Mouse (Mus musculus) lung, postnatal 36 days (tissue): ENCODE data around the gene Ptprt.

Experiments used
- DNase-seq: peaks from one replicate; pipeline ENCODE4 v3.0.0; 2022; ENCODE audit warnings: mixed read lengths

The Ptprt gene

DNA sequence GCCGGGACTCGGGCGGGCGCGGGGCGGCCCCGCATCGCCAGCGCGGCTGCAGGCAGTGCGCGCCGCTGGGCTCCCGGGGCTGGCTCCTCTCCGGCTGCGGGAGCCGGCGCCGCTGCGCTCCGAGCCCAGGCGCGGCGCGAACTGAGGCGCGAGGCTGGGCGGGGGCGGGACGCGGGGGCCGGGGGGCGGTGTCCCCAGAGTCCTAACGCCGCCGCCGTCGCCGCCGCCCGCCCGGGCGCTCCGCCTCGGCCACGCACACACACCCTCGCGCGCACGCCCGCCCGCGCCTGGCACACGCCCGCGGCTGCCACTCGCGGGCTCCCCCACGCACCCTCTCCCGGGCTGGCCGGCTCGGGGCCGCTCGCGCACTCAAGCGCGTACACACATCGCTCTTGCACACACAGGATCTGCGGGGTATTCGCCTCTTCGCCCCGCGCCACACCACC, at the start of gene Ptprt:
Gene Ptprt (minus strand): TSS at position 207 of the 446 bp plus-strand sequence.
- no peak for DNase-seq

DNA sequence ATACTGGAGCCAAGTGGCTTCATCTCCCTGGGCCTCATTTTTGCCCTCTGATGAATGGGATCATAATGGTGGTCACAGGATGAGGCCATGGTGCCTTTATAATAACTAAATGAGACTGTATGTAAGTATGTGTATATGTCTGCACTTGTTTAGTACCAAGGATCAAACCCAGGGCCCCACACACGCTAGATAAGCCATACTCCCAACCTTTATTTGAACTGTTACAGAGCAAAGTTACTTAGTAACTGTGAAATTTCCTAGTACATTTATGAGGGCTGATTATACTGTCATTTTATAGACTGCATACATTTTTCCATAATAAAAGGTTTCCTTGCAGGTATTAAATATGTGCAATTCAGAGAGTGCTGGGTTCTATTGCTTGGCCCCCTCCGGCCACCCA, 49.5 kb upstream of the Ptprt start:
- no peak for DNase-seq

DNA sequence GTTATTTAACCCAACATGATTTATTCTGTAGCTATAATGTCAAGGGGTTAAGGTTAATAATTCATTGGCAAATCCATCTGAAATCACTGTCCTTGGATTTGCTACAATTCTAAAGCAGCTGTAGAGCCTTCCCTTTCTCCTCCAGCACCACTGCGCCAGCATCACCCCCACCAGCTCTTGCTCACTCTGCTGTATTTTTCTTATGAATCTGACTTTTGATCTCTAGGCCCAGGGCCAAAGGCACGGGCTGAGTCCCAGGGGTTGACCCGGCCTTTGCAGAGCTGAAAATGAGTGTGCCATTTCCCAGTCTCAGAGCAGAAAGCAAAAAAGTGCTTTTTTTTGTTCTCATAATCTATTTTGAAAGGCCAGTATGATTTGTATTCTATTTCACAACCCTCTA, 38.7 kb upstream of the Ptprt start:
- peak; percentile 9 for DNase-seq

DNA sequence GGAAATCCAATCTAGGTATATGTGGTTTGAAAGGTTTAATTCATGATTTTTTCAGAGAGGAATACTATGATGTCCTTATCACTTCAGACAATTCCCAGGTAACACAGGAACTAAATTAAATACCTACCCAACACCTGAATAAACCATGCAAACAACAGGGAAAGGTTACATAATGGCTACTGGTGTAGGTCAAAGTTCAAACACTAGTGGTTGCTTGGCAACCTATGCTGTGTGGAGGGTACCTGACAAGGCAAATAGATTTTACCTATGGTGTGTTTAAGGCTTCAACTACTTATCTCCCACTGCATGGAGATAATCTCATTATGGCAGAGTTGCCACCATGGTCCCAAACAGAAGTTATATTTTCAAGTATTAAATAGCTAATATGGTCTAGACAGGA, 38.1 kb upstream of the Ptprt start:
- DNase-seq = no peak

DNA sequence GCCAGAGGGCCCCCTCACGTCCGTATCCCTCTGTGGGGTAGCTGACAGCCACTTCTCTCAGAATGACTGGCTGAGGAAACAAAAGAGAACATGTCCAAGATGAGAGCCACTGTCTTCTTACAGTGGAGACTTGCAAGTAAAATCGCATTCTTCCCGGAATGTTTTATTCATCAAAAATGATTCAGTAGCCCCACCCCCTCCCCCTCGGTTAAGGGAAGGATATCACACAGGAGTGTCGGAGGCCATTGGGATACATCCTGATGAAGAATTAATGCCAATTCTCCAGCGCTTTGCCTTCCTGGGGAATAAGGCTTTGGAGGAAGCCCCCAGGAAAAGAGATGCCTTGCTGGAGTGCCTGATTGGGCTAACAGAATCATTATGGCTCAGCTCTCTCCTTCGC, 37.1 kb upstream of the Ptprt start:
- DNase-seq = no peak

DNA sequence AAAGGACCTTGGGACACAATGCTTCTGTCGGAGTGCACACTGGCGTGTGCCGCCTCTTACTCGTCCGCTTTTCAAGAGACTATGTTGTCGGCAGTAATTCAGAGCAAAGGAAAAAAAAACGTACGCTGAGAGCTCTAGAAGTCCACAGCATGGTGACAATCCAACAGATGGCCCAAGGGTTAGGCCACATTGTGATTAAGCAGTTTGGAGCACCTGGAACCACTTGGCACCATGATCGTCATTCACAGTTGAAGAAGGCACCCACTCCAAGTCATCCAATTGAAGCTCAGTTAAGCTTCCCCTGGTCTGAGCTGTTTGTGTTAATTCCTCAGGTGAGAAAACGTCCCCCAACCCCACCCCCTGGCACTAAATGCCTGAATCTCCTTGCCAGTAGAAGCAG, 36.2 kb upstream of the Ptprt start:
- DNase-seq = no peak

DNA sequence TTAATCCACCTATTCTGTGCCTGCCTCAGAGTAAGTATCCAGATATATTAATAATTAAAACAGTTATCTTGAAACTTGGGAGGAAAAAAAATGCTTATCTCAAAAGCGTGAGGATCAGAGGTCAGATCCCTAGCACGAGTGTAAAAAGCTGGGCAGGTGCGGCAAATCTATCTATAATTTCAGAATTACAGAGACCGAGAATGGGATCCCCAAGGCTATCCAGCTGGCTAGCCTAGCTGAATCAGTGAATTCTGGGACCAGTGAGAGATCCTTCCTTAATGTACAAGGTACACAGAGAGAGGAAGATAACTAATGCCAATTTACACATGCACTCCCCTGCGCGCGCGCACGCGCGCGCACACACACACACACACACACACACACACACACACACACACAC, 31.2 kb upstream of the Ptprt start:
- no peak for DNase-seq

DNA sequence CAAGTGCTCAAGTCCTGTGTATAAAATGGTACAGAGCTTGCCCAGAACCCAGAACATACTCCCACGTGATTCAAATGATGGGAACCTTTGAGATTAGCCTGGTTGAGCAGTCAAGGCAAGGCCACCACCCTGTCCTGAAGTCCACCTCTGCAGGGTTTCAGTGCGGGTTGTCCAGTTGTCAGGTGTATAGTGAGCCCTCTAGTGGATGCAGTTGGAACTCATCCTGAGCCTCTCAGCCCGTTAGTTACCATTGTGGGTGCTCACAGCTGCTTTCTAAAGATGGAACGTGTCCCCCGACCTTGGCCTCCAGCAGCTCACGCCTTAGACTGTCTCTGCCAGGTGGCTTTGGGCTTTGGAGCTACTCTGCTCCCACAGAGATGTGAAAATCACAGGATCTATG, 21.7 kb upstream of the Ptprt start:
- peak; percentile 54 for DNase-seq

DNA sequence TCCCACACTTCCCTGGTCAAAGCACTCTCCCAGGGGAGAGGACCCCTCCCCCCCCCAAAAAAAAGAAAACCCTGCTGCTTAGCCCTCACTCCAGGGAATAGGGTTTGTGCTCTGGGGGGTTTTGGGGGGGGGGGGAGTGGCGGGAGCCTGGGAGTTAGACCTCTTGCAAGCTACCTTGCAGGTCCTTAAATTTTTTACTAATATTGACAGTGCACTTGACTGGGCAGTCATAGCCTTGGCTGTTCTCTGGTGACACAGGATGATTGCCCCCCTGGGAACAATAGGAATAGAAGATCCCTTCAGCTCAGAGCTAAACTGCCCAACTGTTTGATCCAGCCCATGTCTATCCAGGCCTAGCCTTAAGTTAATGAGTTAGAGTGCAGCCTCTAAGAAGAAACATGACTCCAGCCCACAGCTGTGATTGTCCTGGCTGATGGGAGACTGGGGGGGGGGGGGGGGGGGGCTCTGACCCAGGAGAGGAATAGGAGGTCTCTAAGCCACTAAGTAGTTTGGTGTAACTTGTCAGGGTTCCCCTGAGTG, 1.6 kb upstream of the Ptprt start:
- no peak for DNase-seq

DNA sequence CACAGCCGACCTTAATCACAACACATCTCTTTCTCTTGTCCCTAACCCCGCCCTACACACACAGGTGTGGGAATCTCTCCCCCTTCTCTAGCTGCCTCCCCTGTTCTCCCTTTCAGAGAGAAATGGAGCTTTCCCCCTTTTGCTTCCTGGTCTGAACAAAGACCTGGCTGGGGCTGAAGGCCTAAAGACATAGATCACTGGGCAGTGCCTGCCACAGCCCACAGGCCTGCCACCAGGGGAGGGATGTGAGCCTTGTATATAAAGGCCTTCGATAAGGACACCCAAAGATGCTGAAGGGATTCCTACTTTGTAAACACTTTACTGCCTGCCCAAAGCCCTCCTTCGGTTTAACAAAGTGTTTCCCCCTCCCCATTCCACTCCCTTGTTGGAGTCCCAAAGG, 786 bp upstream of the Ptprt start:
- DNase-seq = no peak

DNA sequence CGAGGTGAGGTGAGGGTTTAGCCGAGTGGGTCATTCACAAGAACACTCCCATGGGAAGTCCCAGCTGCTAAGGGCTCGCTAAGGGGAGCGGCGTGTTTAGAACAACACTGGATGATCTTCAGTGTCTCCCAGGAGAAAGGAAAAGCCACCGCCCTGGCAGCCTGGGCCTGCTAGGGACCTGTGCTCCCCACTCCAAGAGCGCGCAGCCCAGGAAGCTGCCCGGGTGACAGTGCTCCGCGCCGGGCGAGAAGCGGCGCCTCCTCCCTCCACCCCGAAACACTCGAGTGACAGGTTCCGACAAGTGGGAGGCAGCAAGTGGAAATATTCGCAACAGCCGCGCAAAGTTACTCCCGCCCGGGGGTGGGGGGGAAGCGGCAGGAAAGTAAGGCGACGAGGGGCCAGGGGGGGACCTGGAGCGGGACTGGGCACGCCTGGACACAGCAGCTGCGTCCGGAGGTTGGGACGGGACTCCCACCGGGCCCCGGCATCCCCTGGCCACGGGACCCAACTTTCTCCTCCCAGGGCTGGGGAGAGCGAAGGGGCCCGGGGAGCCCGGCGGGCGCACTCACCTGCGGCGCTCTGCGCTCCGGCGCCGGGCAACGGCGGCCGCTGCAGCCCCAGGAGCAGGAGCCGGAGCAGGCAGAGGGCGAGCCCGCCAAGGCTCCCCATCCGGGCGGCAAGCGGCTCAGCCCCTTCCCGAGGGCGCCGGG, 561 bp downstream of the Ptprt start:
- DNase-seq = no peak

DNA sequence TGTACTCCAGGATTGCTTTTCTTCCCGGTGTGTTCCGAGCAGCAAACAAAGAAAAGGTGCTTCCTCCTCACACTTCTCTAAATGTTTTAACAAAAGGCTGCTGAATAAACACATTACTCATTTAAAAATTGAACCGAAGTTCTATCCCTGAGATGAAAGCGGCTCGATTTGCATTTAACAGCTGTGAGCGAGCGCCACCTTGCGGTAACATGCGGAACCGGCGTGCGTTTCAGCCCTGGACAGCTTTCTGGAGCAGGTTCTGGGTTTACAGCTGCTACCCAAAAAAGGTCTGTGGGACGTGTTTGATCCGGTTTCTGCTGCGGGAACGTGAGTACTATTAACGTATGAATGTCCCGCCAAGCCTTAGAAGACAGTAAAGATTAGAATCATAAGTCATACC, 1.9 kb downstream of the Ptprt start:
- DNase-seq = peak; percentile 85

DNA sequence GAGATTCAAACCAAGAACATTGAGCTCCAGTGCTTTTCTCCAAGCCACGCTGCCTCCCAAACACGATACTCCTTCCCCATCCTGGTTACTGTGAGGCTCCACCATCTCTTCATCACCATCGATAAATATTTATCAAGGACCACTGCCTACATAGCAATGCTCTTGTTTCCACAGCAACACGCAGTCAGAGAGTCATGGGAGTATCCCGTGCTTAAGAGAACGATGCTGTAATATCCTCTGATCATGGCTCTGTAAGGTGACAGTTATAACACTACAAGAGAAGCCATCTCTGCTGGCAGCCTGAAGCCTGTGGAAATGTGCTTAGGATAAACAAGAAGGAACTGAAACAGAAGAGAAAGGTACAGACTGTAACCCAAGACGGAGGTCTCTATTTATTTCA, 3.4 kb downstream of the Ptprt start:
- DNase-seq = no peak

DNA sequence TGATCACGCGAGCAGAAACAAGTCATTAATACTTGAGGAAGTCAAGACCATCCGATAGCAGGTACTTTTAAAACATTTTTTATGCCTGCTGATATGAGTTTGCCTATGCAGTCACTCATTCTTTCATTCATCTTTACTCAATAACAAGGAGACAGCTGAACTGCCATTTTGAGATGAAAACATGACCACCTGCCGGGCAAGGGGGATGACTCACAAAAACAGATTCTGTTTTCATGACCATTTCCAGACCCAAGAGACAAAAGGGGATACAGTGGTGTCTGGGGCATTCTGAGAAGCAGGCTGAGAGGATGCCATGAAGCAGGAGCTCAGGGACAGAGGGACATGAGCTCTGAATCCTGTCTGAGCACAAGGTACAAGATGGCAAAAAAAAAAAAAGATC, 6.5 kb downstream of the Ptprt start:
- no peak for DNase-seq

DNA sequence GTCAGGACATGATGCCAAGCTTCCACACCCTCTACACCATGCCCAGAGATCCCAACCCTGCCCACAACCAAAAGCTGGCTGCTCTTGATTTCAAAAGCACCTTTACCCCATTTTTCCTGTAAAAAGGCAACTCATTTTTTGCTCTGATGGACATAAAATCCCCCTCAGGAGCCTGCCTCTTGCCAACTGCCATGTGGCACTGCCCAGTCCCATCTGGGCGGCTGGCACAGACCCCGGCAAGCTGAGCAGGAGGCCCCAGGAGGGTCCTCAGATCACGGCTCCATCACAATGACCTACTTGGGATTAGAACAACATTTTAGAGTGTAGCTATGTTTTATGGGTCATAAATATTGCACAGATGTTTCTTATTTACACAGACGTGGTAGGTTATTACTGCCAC, 22.3 kb downstream of the Ptprt start:
- DNase-seq = no peak

DNA sequence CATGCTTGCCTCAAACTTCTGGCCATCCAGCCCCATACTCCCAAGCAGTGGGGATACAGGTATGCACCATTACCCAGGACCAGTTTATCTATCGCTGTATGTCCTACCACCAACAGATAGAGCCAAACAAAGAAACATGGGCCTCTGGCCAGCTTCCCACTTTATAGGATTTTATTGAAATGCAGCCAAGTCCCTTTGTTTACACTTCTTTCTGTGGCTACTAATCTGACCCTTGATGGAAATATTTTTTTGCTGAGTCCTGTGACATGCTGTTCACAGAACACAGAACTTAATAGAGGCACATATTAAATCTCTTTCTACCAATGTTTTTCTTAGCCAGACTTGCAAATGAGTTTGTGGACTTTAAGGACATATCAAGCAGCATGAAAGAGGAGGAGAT, 23.4 kb downstream of the Ptprt start:
- DNase-seq = peak; percentile 16

DNA sequence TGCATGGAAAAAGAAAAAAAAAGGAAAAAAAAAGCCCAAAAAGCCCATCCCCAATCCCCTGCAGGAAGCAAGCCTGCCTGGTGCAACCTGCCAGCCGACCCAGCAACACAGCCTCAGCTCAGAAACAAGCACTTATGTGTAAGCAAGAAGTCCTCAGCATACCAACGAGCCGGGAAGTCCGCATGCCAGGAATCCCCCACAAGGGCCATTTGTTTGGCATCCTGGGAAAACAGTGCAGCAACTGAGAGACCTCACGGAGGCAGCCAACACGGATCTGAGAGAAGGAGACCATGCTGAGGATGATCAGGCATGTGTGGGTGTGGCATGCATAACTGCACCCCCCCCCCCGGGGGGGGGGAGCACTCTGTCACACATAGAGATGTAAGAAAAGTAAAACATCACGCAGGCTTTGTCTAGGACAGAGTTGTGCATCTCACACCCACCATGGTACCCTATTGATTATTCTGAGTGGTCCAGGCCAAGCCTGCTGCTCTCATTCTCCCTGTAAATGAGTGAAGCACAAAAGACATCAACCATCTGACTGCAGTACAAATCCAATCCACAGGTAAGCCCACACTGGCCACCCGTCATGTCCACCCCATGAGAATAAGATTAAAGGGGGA, 24.4 kb downstream of the Ptprt start:
- peak; percentile 43 for DNase-seq

DNA sequence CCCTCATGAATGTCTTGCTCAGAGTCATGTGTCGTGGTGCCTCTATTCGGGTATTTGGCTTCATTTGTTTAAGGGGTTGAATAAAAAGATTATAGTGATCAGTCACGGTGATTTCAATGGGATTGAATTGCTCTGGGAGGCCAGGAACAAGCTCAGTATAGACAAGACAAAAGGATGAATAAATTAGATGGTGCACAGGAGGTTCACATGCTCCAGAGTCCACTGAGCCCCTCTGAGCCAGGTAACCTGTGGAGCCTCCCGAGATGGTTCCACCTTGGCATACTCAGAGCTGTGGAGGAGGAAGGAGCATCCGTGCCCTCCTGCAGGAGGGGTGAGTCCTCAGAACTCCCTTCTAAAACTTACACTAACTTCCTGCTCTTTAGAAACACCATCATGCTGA, 26.0 kb downstream of the Ptprt start:
- no peak for DNase-seq

DNA sequence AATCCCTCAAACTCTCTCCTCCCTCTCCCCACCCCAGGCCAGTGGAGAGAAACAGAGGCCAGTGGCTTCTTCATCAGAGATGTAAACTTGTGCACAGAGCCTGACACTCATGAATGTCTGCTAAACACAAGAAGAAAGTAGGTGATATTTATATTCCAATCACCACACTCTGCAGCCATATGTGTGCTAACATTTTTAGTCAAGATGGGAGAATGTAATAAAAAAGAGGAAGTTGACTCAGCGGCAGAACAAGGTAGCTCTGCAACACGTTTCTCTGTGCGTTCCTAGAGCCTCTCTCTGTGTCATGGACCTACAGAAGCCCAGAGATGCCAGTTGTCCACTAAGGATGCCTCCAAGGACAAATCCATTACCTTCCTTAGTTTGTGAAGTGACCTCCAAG, 34.9 kb downstream of the Ptprt start:
- no peak for DNase-seq

DNA sequence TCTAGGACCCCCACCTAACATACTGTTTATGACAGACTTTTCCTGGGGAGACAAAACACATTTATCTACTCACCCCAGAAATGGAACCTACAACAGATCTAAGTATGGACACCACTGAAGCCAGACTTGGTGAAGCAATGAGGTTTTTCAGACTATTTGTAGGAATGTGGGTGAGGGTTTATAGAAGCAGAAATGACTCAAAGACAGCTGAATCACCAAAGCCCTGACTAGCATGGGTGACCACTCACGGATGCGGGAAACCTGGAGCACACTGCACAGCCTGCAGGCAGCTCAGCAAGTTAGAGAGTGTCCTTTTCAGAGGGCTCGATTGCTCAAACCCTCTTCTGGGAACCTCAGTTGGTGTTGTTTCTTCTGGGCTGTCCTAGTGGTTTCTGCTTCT, 36.2 kb downstream of the Ptprt start:
- DNase-seq = no peak

DNA sequence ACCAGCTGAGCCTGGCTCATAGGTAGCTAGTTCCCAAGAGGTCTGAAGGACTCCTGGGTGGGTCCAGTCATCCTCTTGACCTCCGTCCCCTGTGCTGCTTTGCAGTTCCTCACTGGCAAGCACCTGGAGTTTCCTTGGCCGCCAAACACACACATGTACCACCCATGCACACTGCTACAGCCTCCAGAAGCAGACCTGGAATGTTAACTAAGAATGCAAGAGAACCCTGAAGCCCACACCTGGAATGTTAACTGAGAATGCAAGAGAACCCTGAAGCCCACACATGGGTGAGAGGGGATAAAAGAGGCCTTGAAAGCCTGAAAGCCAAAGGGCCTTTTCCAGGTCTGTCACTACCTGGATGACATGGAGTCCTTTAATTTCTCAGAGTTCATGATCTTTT, 46.7 kb downstream of the Ptprt start:
- no peak for DNase-seq

DNA sequence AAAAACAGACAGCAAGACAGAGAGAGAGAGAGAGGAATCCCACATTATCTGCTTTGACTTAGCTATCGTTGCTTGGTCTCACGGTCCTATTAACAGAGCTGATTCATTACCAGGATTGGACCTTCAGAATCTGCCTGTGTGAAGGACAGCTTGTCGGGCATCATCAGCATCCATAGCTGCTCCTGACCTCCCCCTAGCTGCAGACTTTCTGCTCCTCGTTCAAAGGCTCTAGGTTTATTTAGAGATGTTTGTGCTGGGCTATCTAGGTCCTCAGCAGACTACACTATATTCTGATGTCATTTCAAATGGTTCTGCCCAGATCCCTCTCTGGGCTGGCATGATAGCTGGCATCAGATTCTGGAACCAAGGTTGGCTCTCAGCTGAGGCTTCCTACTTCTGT, 47.5 kb downstream of the Ptprt start:
- DNase-seq = no peak

DNA sequence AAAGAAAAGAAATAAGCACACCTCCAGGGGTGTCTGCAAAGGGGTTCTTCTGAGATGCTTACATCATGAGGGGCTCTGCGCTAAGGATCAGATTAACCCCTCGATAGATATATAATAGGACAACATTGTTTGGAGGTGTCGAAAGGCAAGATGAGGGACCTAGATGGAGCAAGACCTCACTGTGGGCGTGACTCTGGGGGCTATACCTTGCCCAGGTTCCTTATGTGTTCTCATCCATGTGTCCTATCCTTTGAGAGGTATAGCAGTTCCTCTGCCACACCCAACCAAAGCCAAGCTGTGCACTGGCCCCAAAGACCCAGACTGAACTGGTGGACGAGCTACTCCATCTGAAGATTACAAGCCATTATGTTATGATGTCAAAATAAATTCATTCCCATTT, 58.2 kb downstream of the Ptprt start:
- DNase-seq = no peak

DNA sequence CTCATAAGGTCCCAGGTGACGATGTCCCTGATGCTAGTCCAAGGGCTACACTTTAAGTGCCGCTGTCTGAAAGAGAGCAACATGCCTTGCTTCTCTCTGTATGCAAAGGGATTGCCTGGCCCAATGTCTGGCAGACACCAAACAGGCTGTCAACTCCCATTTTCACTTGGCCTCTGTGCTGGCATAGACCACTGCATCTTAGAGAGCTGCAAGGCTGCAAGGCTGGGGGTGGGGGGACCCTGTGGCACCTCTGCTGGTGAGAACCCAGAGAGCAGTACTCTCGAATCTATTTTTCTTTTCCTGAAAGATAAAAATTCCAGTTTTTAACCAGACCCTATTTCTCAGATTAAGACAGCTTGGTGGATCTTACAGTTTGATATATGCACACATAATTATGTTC, 69.6 kb downstream of the Ptprt start:
- DNase-seq = no peak

DNA sequence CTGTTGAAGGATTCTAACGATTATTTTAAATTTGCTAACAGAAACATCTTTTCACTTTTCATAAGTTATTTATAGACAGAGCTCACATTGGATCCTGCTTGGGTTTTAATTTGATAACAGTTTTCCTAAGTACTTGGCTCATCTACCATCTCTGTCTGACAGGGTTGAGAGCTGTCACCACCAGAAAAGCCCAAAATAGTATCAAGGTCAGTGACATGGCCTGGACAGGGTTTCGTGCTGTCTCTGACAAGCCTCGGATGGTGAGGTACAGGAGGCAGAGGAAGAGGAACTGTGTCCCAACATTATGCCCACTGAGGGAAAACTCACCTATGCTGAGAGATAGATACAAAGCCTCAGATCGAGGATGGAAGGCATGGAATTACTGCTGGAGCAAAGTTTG, 79.3 kb downstream of the Ptprt start:
- DNase-seq = peak; percentile 26
